Mouse (Mus musculus) T-cell, adult 2 months (primary cell): ENCODE results near the gene Fam107b.

ENCODE experiments used
- DNase-seq: peaks from one replicate; pipeline ENCODE4 v3.0.0; 2022; ENCODE audit warnings: low spot score

Gene Fam107b

GRCm38 (mm10) chr2:3570186-3570585, at the start of gene Fam107b:
Gene Fam107b, plus strand, starts transcription at chr2:3570488.
- no peak for DNase-seq

GRCm38 (mm10) chr2:3522558-3522957, 47.7 kb upstream of the Fam107b start:
- no peak for DNase-seq

- DNase-seq = no peak
Measured at GRCm38 (mm10) chr2:3526288-3526687, 44.0 kb upstream of the Fam107b start.

- DNase-seq = no peak
Measured at GRCm38 (mm10) chr2:3541307-3542079, 28.8 kb upstream of the Fam107b start.

GRCm38 (mm10) chr2:3546055-3546454, 24.2 kb upstream of the Fam107b start:
- no peak for DNase-seq

- peak; percentile 66 for DNase-seq
Measured at GRCm38 (mm10) chr2:3546588-3546987, 23.7 kb upstream of the Fam107b start.

- DNase-seq = no peak
Measured at GRCm38 (mm10) chr2:3570606-3571005, 318 bp downstream of the Fam107b start.

- no peak for DNase-seq
Measured at GRCm38 (mm10) chr2:3573883-3574282, 3.6 kb downstream of the Fam107b start.

GRCm38 (mm10) chr2:3575140-3575539, 4.9 kb downstream of the Fam107b start:
- no peak for DNase-seq

GRCm38 (mm10) chr2:3576346-3576745, 6.1 kb downstream of the Fam107b start:
- no peak for DNase-seq

GRCm38 (mm10) chr2:3577216-3577615, 6.9 kb downstream of the Fam107b start:
- no peak for DNase-seq

GRCm38 (mm10) chr2:3578180-3578902, 8.1 kb downstream of the Fam107b start:
- DNase-seq = no peak

- DNase-seq = no peak
Measured at GRCm38 (mm10) chr2:3579316-3579902, 9.1 kb downstream of the Fam107b start.

- no peak for DNase-seq
Measured at GRCm38 (mm10) chr2:3582830-3583229, 12.5 kb downstream of the Fam107b start.

- no peak for DNase-seq
Measured at GRCm38 (mm10) chr2:3585231-3585783, 15.0 kb downstream of the Fam107b start.

GRCm38 (mm10) chr2:3590086-3590915, 20.0 kb downstream of the Fam107b start:
- no peak for DNase-seq

GRCm38 (mm10) chr2:3590916-3591197, 20.6 kb downstream of the Fam107b start:
- no peak for DNase-seq

- DNase-seq = no peak
Measured at GRCm38 (mm10) chr2:3594663-3595318, 24.5 kb downstream of the Fam107b start.

GRCm38 (mm10) chr2:3600421-3600820, 30.1 kb downstream of the Fam107b start:
- no peak for DNase-seq

GRCm38 (mm10) chr2:3602599-3602998, 32.3 kb downstream of the Fam107b start:
- no peak for DNase-seq

- DNase-seq = no peak
Measured at GRCm38 (mm10) chr2:3603181-3603580, 32.9 kb downstream of the Fam107b start.
